Mouse (Mus musculus) adrenal gland, adult (tissue): ENCODE measurements around the gene Hist1h4i.
"Not testable (repeated sequence)": the region's sequence is repeated elsewhere in the genome, so short reads cannot be mapped to it uniquely, and the experiment has no call there.

Experiments used
- DNase-seq, 2 experiments: peaks; one replicate each; pipeline ENCODE4 v3.0.0; 2022 to 2023; ENCODE audit warnings: low spot score in 1 of 2; ENCODE audit not compliant: inconsistent age in 2 of 2

Gene Hist1h4i

DNA sequence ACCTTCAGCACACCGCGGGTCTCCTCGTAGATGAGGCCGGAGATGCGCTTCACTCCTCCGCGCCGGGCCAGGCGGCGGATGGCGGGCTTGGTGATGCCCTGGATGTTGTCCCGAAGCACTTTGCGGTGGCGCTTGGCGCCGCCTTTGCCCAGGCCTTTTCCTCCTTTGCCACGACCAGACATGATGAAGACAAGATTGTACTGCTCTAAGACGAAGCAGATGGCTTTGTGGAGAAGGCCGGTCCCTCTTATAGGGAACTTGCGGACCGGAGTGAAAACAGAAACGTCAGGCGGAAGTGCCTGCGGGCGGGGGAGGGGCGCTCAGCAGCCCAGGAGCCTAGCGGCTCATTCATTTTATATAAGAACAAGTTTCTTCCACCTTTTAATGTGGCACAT is at the start of gene Hist1h4i:
Gene Hist1h4i (minus strand): TSS at position 221 of the 395 bp plus-strand sequence.
- peak; percentile 95 to 99 for DNase-seq

DNA sequence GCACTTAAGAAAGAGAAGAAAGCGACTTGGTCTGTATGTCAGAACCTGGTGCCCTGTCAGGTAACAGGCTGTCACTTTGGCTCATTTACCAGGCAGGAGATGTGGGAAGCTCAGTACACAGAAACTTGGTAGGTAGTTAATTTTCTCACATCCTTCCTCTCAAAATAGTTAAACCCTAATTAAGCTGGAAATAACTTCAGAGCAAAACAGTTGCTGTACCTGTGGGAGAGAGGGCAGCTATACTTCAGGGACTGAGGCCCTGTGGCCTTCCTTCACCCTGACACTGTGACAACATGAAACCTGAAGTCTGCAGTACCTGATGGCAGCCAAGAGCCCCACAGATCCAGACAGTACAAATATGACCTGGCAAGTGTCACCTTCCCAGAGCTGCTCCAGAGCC is 43.0 kb upstream of the Hist1h4i start, which contains the start of gene Vmn1r188:
Gene Vmn1r188 (plus strand): TSS at position 301 of the 400 bp plus-strand sequence.
- not testable (repeated sequence) for DNase-seq

DNA sequence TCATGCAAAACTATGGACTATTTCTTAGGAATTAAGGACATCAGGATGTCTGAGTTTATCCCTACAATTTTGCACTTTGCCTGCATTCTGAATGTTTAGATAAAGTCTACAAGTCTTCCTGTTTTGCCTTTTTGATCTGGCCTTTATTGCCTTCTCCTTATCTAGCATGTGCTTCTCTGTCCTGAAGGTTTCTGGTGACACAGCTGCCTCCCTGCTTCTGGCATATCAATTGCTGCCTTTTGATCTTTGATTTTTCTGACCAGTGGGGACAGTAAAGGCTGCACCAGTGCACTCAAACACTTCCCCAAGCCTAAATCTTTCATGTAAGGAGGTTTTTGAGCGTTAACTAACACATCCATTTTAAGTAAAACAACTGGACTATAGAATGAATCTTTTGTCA is 22.3 kb upstream of the Hist1h4i start:
- no peak for DNase-seq

DNA sequence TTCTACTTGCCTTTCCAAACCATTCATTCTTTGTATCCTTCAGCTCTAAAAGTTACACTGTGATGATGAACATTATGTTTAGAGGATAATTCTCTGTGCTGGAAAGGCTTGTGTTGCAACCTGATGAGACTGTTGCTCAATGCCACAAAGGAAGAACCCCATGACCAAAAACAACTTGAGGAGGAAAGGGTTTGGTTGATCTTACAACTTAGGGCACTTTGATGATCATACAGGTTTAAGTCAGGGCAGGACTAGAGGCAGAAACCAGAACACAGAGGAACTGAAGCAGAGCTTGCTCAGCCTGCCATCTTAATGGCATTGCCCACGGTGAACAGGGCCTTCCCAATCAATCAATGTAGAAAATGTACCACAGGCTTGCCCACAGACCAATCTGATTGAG is 20.3 kb upstream of the Hist1h4i start:
- DNase-seq = no peak

DNA sequence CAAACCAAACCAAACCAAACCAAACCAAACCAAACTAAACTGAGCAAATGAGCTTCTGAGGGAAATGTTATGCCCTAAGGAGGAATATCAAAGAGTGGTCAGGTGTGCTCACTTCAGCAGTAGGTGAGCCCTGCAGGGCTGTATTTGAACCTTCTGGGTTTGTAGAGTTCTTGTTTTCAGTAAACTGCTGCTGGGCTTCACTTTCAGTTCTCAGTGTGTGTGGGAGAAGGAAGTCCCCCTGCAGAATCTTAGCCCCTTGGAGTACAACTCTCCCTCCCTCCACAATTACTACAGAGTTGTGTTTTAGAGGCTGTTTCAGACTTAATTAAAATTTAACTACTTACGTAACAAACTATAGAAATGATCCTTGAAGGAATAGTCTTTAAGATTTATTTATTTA is 12.6 kb upstream of the Hist1h4i start:
- DNase-seq = no peak

DNA sequence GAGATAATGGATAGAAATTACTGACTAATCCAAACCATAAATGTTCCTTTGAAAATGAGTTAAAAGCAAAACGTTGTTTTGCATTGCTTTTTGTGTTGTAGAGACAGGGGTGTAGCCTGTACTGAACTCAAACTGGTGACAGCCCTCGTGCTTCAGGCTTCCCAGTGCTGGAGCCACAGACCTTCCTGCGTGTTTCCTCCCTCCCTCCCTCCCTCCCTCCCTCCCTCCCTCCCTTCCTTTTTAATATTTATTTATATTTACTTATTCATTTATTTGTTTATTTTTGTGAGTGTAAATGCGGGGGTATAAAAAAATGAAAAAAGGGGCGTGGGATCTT is 10.3 kb upstream of the Hist1h4i start:
- no peak for DNase-seq

DNA sequence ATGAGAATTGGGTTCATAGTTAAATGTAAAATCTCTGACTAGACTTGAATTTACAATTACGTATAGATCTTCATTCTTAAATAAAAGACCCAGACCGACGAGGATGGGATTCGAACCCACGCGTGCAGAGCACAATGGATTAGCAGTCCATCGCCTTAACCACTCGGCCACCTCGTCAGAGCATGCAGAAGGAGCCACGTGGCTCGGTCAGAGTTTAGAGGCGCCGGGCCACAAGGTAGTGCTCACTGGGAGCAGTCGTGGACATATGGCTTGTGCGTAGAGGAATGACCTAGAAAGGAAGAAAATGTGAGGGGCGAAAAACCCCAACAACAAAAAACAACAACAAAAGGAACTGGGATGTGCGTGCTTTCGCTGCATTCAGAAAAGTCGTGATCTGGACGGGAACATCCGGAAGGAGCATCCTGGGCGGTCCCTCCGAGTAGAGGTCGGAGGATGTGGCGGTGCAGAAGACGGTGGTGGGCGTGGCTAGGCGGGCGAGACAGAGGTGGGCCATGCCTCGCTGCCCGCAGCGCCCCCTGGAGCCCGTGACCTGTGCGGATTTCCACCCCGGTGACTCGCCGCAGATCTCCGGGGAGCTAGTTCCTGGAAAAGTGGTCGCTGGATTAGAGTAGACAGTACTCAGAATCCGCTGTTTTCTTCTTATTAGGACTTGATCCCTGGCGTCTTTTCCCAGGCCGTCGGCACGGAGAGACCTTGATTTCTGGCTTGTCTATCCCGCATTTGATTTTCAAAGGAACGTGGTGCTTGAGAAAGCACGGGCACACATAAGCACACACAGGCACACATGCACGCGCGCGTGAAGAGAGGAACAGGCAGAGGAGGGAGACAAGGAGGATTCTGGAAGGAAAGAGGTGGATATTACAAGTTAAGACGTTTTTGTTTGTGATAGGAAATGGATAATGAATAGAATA is 9.7 kb upstream of the Hist1h4i start:
- peak; percentile 94 to 98 for DNase-seq

DNA sequence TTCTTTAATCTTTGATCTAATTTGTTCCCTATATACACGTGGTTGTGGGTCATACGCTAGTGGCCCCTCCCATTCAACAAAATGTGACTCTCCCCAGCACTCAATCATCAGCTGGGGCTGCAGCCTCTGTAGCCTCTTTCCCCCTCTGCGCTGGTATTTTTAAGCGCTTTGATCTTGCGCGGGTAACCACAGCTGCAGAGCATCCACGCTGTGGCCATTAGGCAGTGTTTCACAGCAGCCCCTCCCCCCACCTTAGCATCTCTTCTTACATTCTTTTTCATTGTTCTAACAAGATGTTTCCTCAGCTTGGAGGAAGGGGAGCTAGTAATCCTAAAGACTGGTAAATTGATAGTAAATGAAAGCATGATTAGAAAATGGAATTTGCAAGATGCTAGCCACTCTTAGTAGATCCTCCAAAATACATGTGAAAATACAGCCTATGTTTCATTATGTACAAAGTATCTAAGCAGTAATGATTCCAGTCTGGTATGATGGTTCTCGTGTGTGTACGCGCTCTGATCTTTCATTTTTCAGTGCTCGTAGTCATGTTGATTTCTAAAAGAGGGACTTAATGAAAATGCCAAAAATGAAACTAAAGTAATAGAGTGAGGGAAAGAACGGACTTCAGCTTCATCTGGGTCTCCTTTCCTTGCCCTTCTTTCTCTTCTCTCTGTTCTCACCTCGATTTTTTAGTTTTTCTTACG is 8.7 kb upstream of the Hist1h4i start:
- peak in 1 of 2 experiments; percentile 63 for DNase-seq

DNA sequence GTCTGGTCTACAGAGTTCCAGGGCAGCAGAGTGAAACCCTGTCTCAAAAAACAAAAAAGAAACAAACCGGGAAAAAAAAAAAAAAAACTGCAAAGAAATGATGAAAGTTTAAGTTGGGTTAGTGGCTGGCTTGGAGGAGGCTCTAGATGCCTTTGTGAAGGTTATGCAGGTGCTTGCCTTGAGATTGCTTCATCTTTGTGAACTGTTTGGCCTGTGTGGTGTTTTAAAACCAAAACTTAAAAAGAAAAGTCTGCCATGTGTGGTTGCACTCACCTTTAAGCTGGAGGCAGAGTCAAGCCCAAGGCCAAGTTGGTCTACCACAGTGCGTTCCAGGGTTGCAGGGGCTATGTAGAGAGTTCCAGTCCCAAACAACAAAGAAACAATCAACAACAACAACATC is 7.9 kb upstream of the Hist1h4i start:
- no peak for DNase-seq

DNA sequence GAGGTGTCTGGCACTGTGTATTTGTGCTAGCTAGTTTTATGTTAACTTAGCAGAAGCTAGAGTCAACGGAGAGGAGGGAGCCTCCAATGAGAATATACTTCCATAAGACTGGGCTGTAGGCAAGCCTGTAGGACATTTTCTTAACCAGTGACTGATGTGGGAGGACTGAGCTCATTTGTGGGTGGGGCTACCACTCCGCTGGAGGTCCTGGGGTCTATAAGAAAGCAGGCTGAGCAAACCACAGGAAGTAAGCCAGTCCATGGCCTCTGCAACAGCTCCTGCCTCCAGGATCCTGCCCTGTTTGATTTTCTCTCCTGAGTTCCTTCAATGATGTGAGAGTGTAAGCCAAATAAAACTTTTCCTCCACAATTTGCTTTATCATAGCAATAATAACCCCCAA is 4.1 kb upstream of the Hist1h4i start:
- no peak for DNase-seq

DNA sequence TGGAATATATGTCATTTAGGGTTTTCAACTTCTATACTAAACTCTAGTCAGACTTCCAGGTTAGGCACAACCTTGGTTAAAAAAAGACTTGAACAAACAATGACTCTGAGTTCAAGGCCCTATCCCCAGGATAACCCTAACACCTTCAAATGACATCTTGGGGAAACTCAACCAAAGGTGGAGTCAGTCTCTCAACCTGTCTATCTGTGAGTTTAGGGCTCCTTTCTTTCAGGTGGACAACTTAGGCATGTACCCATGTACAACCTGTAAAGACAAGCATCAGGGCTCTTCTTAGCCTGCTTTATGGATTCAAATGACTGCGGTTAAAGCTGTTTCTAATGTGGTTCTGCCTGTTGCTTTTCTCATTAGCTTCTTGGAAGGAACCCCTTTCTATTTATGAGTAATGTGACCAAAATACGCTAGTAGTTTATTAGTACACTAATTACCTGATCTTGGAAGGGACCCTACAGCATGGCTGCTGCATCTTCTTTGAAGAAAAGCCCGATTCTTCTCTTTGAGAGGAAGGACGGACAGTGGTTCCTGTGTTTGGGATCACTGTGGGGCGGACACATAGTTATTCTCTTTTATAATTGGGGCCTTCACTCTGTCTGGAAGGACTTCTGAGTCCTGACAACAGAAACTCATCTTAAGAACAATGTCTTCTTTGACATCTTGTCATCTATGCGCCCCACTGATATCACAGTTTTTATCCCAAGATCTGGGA is 3.4 kb upstream of the Hist1h4i start:
- no peak for DNase-seq

DNA sequence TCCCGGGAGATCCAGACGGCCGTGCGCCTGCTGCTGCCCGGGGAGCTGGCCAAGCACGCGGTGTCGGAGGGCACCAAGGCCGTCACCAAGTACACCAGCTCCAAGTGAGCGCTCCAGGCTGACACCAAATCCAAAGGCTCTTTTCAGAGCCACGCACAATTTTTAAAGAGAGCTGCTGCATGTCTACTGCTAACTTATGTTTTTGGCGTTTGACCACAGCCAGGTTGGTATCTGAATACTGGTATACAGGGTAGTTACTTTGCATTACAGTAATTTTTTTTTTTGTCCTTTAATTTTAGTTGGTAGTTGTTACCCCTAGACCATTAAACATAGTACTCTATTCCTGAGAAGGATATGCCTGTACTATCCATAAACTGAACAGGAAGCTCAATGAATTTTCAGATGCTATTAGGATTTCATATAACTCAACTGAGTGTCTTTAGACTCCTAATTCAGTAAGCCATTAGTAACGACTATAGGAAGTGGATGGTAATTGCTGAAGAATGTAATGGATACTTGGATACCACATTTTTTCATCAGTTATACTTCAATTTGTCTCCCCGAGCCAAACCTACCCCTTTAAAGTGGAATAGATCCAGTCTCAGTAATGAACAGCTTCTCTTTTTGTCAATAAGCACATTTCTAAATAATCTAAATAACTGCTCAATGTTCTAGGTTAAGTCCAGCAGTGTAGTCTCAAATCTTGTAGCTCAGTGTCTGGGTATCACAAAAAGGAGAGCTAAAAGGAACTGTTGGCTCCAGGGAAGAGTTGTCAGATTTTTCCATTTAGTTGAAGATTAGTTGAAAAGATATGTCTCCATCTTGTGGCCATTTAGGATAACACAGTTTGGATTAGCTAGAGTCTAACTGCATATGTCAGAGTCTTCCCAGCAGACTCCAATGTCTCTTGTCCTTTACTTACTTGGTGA is 2.6 kb upstream of the Hist1h4i start:
- peak; percentile 31 to 73 for DNase-seq

DNA sequence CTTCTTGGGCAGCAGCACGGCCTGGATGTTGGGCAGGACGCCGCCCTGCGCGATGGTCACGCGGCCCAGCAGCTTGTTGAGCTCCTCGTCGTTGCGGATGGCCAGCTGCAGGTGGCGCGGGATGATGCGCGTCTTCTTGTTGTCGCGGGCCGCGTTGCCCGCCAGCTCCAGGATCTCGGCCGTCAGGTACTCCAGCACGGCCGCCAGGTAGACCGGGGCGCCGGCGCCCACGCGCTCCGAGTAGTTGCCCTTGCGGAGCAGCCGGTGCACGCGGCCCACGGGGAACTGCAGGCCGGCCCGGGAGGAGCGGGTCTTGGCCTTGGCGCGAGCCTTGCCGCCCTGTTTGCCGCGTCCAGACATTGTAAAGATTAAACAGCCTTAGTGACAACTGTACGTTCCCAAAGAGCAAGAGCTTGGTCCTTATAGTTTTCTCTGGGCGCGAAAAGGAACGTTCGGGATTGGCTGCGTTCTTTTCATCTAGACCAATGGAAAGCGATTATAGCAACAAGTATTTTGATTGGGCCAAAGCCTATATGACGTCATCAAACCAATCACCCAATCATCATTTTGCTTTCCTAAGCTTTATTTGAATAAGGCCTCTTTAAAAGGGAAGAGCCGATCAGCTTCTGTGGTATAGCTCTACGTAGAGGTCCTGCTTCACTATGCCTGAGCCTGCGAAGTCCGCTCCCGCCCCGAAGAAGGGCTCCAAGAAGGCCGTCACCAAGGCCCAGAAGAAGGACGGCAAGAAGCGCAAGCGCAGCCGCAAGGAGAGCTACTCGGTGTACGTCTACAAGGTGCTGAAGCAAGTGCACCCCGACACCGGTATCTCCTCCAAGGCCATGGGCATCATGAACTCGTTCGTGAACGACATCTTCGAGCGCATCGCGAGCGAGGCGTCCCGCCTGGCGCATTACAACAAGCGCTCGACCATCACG is 1.7 kb upstream of the Hist1h4i start, which contains the start of the genes Hist1h2ag and Hist1h2bj:
Gene Hist1h2ag (minus strand): TSS at position 377 of the 935 bp plus-strand sequence.
Gene Hist1h2bj (plus strand): TSS at position 647 of the 935 bp plus-strand sequence.
- DNase-seq = peak; percentile 89 to 98

DNA sequence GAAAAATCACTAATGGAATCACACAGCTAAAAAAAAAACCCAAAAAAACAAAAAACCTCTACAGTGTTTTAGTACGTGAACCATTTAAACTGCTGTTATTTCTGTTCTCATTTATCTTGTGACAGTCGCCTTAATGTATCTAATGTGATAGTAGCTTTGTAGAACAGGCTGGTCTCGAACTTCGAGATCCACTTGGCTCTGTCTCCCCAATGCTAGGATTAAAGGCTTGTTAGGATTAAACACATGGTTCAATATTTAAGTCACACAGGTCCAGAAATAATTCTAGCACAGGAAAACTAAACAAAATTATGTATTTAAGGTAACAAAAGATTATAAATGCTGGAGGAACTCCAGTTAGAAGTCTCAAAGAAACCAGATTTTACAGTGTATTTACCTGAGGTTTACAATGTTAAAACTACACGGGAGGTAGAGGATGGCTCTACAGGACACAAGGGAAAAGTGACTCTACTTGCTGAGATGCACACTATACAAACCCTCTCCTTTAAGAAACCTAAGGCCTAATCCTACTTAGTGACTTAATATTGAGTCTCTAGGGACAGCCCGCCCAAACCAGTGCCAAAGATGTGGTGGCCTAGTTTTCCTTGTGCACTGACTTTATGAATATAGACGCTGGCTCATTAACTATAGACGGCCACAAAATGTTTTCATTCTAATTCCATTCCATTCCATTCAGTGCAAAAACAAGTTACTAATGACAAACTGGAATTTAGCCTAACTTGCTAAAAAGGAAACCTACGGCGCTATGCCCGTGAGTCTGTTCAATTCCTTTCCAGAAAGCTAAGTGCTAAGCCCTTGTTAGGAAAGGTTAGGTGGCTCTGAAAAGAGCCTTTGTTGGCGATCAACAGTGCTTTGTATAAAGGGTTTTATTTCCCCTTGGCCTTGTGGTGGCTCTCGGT is 747 bp upstream of the Hist1h4i start:
- DNase-seq = peak in 1 of 2 experiments; percentile 43

DNA sequence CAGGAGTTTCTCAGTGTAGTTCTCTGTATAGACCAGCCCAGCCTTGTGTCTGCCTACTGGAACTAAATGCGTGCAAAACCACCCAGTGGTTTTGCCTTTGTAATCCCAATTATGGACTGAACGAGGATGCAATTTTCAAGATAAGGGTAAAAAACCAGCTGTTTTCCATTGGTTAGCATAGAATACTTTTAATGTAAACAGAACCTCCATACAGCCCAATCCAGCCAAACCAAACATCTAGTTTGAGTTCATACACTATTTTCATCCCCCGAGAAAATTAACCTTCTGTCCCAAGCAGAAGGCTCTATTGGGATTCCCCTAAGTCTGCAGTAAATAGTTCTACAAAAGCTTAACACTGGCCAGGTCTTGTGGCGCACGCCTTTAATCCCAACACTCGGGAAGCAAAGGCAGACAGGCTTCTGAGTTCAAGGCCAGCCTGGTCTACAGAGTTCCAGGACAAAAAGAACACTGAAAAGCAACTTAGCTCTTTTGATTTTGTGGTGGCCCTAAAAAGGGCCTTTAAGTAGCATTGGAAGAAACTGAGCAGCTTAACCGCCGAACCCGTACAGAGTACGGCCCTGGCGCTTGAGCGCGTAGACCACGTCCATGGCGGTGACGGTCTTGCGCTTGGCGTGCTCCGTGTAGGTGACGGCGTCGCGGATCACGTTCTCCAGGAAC is 559 bp downstream of the Hist1h4i start:
- no peak for DNase-seq

DNA sequence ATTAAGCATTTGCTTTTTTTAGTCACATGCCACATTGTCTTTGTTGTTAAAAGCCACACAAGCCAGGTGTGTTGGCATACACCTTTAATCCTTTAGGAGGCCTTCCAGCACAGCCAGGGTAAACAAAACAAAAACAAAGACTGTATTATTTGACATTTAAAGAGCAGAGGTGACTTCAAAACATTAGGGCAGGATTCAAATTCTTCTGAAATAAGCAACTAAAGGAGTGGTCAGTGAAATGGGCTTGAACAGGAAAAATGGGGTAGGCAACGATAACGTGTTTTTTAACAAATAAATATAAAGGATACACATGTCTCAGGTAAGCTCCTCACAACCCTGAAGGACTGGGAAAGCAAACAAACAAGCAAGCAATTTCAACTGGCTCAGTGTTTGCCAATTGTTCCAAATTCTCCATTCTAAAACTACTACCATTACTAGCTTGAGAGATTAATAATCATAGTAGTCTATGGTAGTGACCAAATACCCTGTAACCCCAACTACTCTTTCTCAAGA is 1.2 kb downstream of the Hist1h4i start:
- no peak for DNase-seq

DNA sequence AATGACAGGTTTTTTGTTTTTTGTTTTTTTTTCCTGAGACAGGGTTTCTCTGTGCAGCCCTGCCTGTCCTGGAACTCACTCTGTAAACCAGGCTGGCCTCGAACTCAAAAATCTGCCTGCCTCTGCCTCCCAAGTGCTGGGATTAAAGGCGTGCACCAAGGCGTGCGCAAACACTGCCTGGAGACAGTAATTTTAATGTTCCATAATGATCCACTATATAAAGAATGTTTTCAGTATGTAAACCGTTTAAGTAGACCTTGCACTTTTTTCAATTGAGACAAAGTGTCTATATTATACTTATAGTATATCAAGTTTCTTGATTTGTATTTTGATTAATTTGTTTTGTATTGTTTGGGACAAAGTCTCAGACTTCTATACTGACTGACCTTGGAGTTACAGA is 1.8 kb downstream of the Hist1h4i start:
- DNase-seq = no peak
